Comparison of ENCODE assay signal across 32 mouse cellular contexts in the genomic region with DNA sequence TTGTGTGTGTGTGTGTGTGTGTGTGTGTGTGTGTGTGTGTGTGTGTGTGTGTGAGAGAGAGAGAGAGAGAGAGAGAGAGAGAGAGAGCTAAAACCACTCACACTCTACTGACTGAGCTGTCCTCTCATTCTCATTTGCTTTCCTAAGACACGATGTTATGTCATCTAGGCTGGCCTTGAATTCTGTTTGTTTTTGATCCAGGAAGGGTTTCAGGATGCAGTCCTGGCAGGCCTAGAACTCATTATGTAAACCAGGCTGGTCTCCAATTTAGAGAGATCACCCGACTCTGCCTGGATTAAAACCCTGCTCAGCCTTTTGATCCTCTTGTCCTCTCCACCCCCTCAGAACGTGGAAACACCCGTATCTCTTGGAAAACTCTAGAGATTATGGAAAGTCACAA. TPM values are rescaled to one million over a fixed set of nuclear protein-coding genes. Genes with fewer than 3 reads are reported as not detected.
DNase-seq lines count a peak whose midpoint lies in the region; TF ChIP-seq lines count a peak whose summit lies in the region.
"Had no signal": no experiment of that assay in that cellular context is flagged by ENCODE, and none has a peak within 500 bp of the region (broad histone marks: within the 10 kb centered on the region; RNA-seq: fewer than 3 reads in every experiment).

No protein-coding gene starts in this region.

- no peak for TF ChIP-seq EP300 in ES-Bruce4 (IDR thresholded peaks at IDR 0.05; ENCODE audit: insufficient read depth, low read depth, low read length)

- H3K27me3 ChIP-seq in E14TG2a.4 (ENCODE audit: insufficient read depth, low read length) (no peaks in the 10 kb centered on the region), ES-Bruce4 (ENCODE audit: control insufficient read depth, insufficient read depth, low read length, poor library complexity, severe bottlenecking) (no peaks in the 10 kb centered on the region)
- H3K27me3 ChIP-seq in limb, embryonic 10.5 days (ENCODE audit: low read depth, poor library complexity, severe bottlenecking) = peaks cover 100% of the 10 kb centered on the region

- H3K9me3 ChIP-seq in E14TG2a.4 (ENCODE audit: low read length) (no peaks in the 10 kb centered on the region), ES-Bruce4 (replicated peaks; ENCODE audit: control insufficient read depth, insufficient read depth, low read length, poor library complexity, severe bottlenecking) (no peaks in the 10 kb centered on the region)
- no peaks in the 10 kb centered on the region for H3K9me3 ChIP-seq in limb, embryonic 10.5 days (replicated peaks)
- H3K9me3 ChIP-seq: hindbrain, embryonic 12.5 days; hindbrain, embryonic 15.5 days had no signal

- DNase-seq in R1 (ENCODE audit: low read depth, low spot score) = peak; percentile 81
- DNase-seq in heart, adult 18-20 months = no peak
- DNase-seq in embryo, embryonic 10.5 days (ENCODE audit: low spot score) = no peak
- DNase-seq in limb, embryonic 10.5 days (ENCODE audit: low spot score) = no peak
- DNase-seq: adrenal gland, adult 8-10 months; adrenal gland, postnatal 25 days; cerebellum, adult 11-12 months; cerebellum, adult 8-10 months; cerebellum, postnatal 10 days; cerebellum, postnatal 36 days; forebrain, postnatal 0 days; gastrocnemius, postnatal 10 days; gastrocnemius, postnatal 36 days had no signal

- no peak for TF ChIP-seq POLR2A in ES-Bruce4 (IDR thresholded peaks at IDR 0.05; ENCODE audit: insufficient read depth, low read length)

- peak overlapping the region; percentile 60; the same call in 1 of the 2 replicates for H3K9ac ChIP-seq in ES-Bruce4 (ENCODE audit: low read depth, poor library complexity, severe bottlenecking)
- H3K9ac ChIP-seq: forebrain, postnatal 0 days; hindbrain, embryonic 12.5 days; hindbrain, embryonic 15.5 days had no signal

- WGBS in limb, embryonic 10.5 days = 26% methylated on average over 4 of the region's 4 CpGs

- H3K4me1 ChIP-seq in E14TG2a.4 (replicated peaks; ENCODE audit: low read depth, low read length) = peaks cover 81% of the 10 kb centered on the region
- H3K4me1 ChIP-seq in ES-Bruce4 (ENCODE audit: control insufficient read depth, insufficient read depth, low read length) = peaks cover 17% of the 10 kb centered on the region
- H3K4me1 ChIP-seq in limb, embryonic 10.5 days = peaks cover 13% of the 10 kb centered on the region
- H3K4me1 ChIP-seq: hindbrain, embryonic 15.5 days had no signal

- H3K36me3 ChIP-seq in E14TG2a.4 (ENCODE audit: insufficient read depth, low read length) (peaks cover 65% of the 10 kb centered on the region), ES-Bruce4 (ENCODE audit: control insufficient read depth, insufficient read depth, low read length, poor library complexity, severe bottlenecking) (peaks cover 3% of the 10 kb centered on the region; the same call in 1 of the 2 replicates)
- H3K36me3 ChIP-seq in limb, embryonic 10.5 days = no peaks in the 10 kb centered on the region
- H3K36me3 ChIP-seq: hindbrain, embryonic 12.5 days; hindbrain, embryonic 15.5 days had no signal

- H3K27ac ChIP-seq in ES-Bruce4 (ENCODE audit: insufficient read depth, low read length) = peak overlapping the region; percentile 96
- H3K27ac ChIP-seq in limb, embryonic 10.5 days = no peak overlapping the region
- H3K27ac ChIP-seq: hindbrain, embryonic 12.5 days; hindbrain, embryonic 15.5 days had no signal

- H3K4me3 ChIP-seq in E14TG2a.4 (replicated peaks; ENCODE audit: low read length) = peak overlapping the region; percentile 88
- no peak overlapping the region; the same call in 1 of the 2 replicates for H3K4me3 ChIP-seq in ES-Bruce4 (ENCODE audit: low read depth, low read length)
- H3K4me3 ChIP-seq in limb, embryonic 10.5 days = no peak overlapping the region
- H3K4me3 ChIP-seq: hindbrain, embryonic 12.5 days; hindbrain, embryonic 15.5 days had no signal

- TF ChIP-seq CTCF in E14TG2a.4 (conservative IDR thresholded peaks at IDR 0.05; ENCODE audit: low read length) (no peak), ES-Bruce4 (IDR thresholded peaks at IDR 0.05; ENCODE audit: low read depth, low read length) (no peak)

RNA-seq across cellular contexts. Expression of a gene that starts 5.9 kb away (rescaled TPM):
- polyA plus RNA-seq in ES-Bruce4 (2011; ENCODE audit: insufficient read depth, insufficient read length, low read depth, missing spikeins) = 27.5 and 30.9 TPM in 2 replicates
- not detected for total RNA-seq in heart, adult 18-20 months (2021)
- not detected in 2 replicates for polyA plus RNA-seq in limb, embryonic 10.5 days (2016; fragmentation: Nextera tagmentation; extraction: Ambion mirVana)
- total RNA-seq: adrenal gland, adult 8-10 months; adrenal gland, postnatal 25 days; forebrain, postnatal 0 days; gastrocnemius, adult 18-20 months; gastrocnemius, postnatal 10 days; gastrocnemius, postnatal 36 days; heart, adult 8-10 months; heart, postnatal 25 days had no signal
- polyA plus RNA-seq: CD4-positive, CD25-positive, alpha-beta regulatory T cell, adult 4 months; embryonic facial prominence, embryonic 11.5 days; heart, postnatal 0 days; intestine, postnatal 0 days had no signal

RNA-seq across cellular contexts. Expression of a gene that starts 6.5 kb away (rescaled TPM):
- polyA plus RNA-seq in ES-Bruce4 (2011; ENCODE audit: insufficient read depth, insufficient read length, low read depth, missing spikeins) = 5.8 and 9.4 TPM in 2 replicates
- not detected for total RNA-seq in heart, adult 18-20 months (2021)
- polyA plus RNA-seq in limb, embryonic 10.5 days (2016; fragmentation: Nextera tagmentation; extraction: Ambion mirVana) = not detected in 2 replicates
- total RNA-seq: adrenal gland, adult 8-10 months; adrenal gland, postnatal 25 days; gastrocnemius, adult 18-20 months; gastrocnemius, postnatal 10 days; gastrocnemius, postnatal 36 days; granulocyte monocyte progenitor cell, adult 5-6 weeks; heart, adult 8-10 months; heart, postnatal 25 days; hematopoietic stem cell, adult 5-6 weeks had no signal
- polyA plus RNA-seq: C2C12; CD4-positive, CD25-positive, alpha-beta regulatory T cell, adult 4 months had no signal

RNA-seq across cellular contexts. Expression of a gene that starts 18.7 kb away (rescaled TPM):
- 70.6 and 78.2 TPM in 2 replicates for polyA plus RNA-seq in ES-Bruce4 (2011; ENCODE audit: insufficient read depth, insufficient read length, low read depth, missing spikeins)
- 1 to 10 TPM; 2.8 to 3.4 TPM for total RNA-seq in heart, adult 18-20 months (2021)
- polyA plus RNA-seq in limb, embryonic 10.5 days (2016; fragmentation: Nextera tagmentation; extraction: Ambion mirVana) = 8.4 and 13.4 TPM in 2 replicates
- total RNA-seq: granulocyte monocyte progenitor cell, adult 5-6 weeks; hematopoietic stem cell, adult 5-6 weeks had no signal

RNA-seq across cellular contexts. Expression of a gene that starts 29.4 kb away (rescaled TPM):
- 0.58 TPM in 1 of 2 replicates, not detected in the other for polyA plus RNA-seq in ES-Bruce4 (2011; ENCODE audit: insufficient read depth, insufficient read length, low read depth, missing spikeins)
- not detected for total RNA-seq in heart, adult 18-20 months (2021)
- not detected in 2 replicates for polyA plus RNA-seq in limb, embryonic 10.5 days (2016; fragmentation: Nextera tagmentation; extraction: Ambion mirVana)
- total RNA-seq: adrenal gland, postnatal 25 days; forebrain, postnatal 0 days; gastrocnemius, adult 18-20 months; gastrocnemius, postnatal 10 days; gastrocnemius, postnatal 36 days; heart, adult 8-10 months; heart, postnatal 25 days; hematopoietic stem cell, adult 5-6 weeks had no signal
- polyA plus RNA-seq: CD4-positive, CD25-positive, alpha-beta regulatory T cell, adult 4 months; cortical plate, adult 2 months; embryonic facial prominence, embryonic 11.5 days; embryonic facial prominence, embryonic 14.5 days; forebrain, embryonic 11.5 days; forebrain, embryonic 14.5 days; forebrain, postnatal 0 days; heart, embryonic 14.5 days; heart, postnatal 0 days; hindbrain, embryonic 12.5 days had no signal

RNA-seq across cellular contexts. Expression of a gene that starts 42.5 kb away (rescaled TPM):
- 4.1 TPM in 2 replicates for polyA plus RNA-seq in ES-Bruce4 (2011; ENCODE audit: insufficient read depth, insufficient read length, low read depth, missing spikeins)
- under 1 TPM; 0.35 to 0.87 TPM for total RNA-seq in heart, adult 18-20 months (2021)
- 0.55 and 1.2 TPM in 2 replicates for polyA plus RNA-seq in limb, embryonic 10.5 days (2016; fragmentation: Nextera tagmentation; extraction: Ambion mirVana)

Comparison
In these comparisons a context has a peak if more than half of its experiments do, and no peak if none do; other contexts are left out.
1. RNA of a gene that starts 5.9 kb away (polyA plus RNA-seq): 27.5 to 30.9 TPM in ES-Bruce4; not detected in limb, embryonic 10.5 days; every median in the first group is over 10 times any median in the second.